Comparison of ENCODE assay signal across 32 mouse cellular contexts in genomic region chr9:7159718-7160117, GRCm38 (mm10).
"Had no signal": no experiment of that assay in that cellular context is flagged by ENCODE, and none has a peak within 500 bp of the region (broad histone marks: within the 10 kb centered on the region; RNA-seq: fewer than 3 reads in every experiment).

No protein-coding gene starts in this region.

- H3K27me3 ChIP-seq: limb, embryonic 12.5 days; limb, embryonic 13.5 days; limb, embryonic 15.5 days; liver, embryonic 12.5 days; liver, embryonic 13.5 days; liver, embryonic 15.5 days; lung, embryonic 15.5 days; megakaryocyte, embryonic 14.5 days; midbrain, embryonic 12.5 days; midbrain, embryonic 13.5 days; midbrain, embryonic 15.5 days; neural tube, embryonic 12.5 days had no signal

- H3K9me3 ChIP-seq: limb, embryonic 10.5 days; limb, embryonic 12.5 days; limb, embryonic 13.5 days; limb, embryonic 15.5 days; liver, embryonic 12.5 days; liver, embryonic 13.5 days; liver, embryonic 15.5 days; lung, embryonic 15.5 days; megakaryocyte, embryonic 14.5 days; midbrain, embryonic 10.5 days; midbrain, embryonic 12.5 days; midbrain, embryonic 13.5 days; midbrain, embryonic 15.5 days; neural tube, embryonic 12.5 days had no signal

- H3K4me2 ChIP-seq: limb, embryonic 12.5 days; limb, embryonic 13.5 days; limb, embryonic 15.5 days; liver, embryonic 11.5 days; liver, embryonic 12.5 days; liver, embryonic 13.5 days; liver, embryonic 15.5 days; lung, embryonic 14.5 days; lung, embryonic 15.5 days; midbrain, embryonic 11.5 days; midbrain, embryonic 12.5 days; midbrain, embryonic 13.5 days; midbrain, embryonic 15.5 days; neural tube, embryonic 12.5 days had no signal

- H3K27ac ChIP-seq: limb, embryonic 10.5 days; limb, embryonic 12.5 days; limb, embryonic 13.5 days; limb, embryonic 15.5 days; liver, embryonic 12.5 days; liver, embryonic 13.5 days; liver, embryonic 14.5 days; liver, embryonic 15.5 days; lung, embryonic 15.5 days; macrophage; midbrain, embryonic 10.5 days; midbrain, embryonic 12.5 days; midbrain, embryonic 13.5 days; midbrain, embryonic 15.5 days; neural tube, embryonic 12.5 days had no signal

- DNase-seq: left cerebral cortex, postnatal 4 days; liver; liver, embryonic 13.5 days; liver, postnatal 0 days; lung, adult 18-20 months; lung, adult 2 months; lung, embryonic 14.5 days; lung, postnatal 10 days; lung, postnatal 14 days; lung, postnatal 36 days; lung, postnatal 4 days; midbrain, embryonic 14.5 days had no signal

- H3K9ac ChIP-seq: limb, embryonic 12.5 days; limb, embryonic 13.5 days; limb, embryonic 15.5 days; liver, embryonic 12.5 days; liver, embryonic 13.5 days; liver, embryonic 14.5 days; liver, embryonic 15.5 days; liver, postnatal 0 days; lung, embryonic 14.5 days; lung, embryonic 15.5 days; midbrain, embryonic 12.5 days; midbrain, embryonic 13.5 days; midbrain, embryonic 15.5 days; neural tube, embryonic 12.5 days had no signal

- H3K4me3 ChIP-seq: limb, embryonic 10.5 days; limb, embryonic 12.5 days; limb, embryonic 13.5 days; limb, embryonic 15.5 days; liver, embryonic 12.5 days; liver, embryonic 13.5 days; liver, embryonic 15.5 days; lung, embryonic 15.5 days; megakaryocyte, embryonic 14.5 days; midbrain, embryonic 10.5 days; midbrain, embryonic 12.5 days; midbrain, embryonic 13.5 days; midbrain, embryonic 15.5 days; myocyte; neural tube, embryonic 12.5 days had no signal

- H3K4me1 ChIP-seq: limb, embryonic 10.5 days; limb, embryonic 12.5 days; limb, embryonic 13.5 days; limb, embryonic 15.5 days; liver, embryonic 12.5 days; liver, embryonic 13.5 days; liver, embryonic 15.5 days; lung, embryonic 15.5 days; midbrain, embryonic 10.5 days; midbrain, embryonic 12.5 days; midbrain, embryonic 13.5 days; midbrain, embryonic 15.5 days; neural tube, embryonic 12.5 days had no signal

- ATAC-seq: liver, embryonic 12.5 days; liver, postnatal 0 days; lung, postnatal 0 days; midbrain, embryonic 13.5 days; midbrain, embryonic 15.5 days; midbrain, embryonic 16.5 days had no signal
